Mouse (Mus musculus): ENCODE measurements around the gene Kitl.

The Kitl gene

GRCm38 (mm10) chr10:100138552-100138951, 123.1 kb downstream of the Kitl start:
- Histone ChIP-seq H3K4me1 (replicated peaks; ENCODE audit: low read depth, low read length) (no peaks in the 10 kb centered on the region), H3K9me3 (ENCODE audit: low read length) (peaks cover 8% of the 10 kb centered on the region; the same call in 1 of the 2 replicates), H3K27me3 (ENCODE audit: insufficient read depth, low read length) (no peaks in the 10 kb centered on the region), H3K4me3 (replicated peaks; ENCODE audit: low read length) (no peak overlapping the region), H3K36me3 (ENCODE audit: insufficient read depth, low read length) (no peaks in the 10 kb centered on the region)
- TF ChIP-seq POU5F1 (IDR thresholded peaks at IDR 0.05; ENCODE audit: borderline replicate concordance, low read length) (no peak), CTCF (conservative IDR thresholded peaks at IDR 0.05; ENCODE audit: low read length) (no peak), NANOG (IDR thresholded peaks at IDR 0.05; ENCODE audit: borderline replicate concordance, low read length) (no peak)

GRCm38 (mm10) chr10:100148123-100148522, 132.7 kb downstream of the Kitl start:
- Histone ChIP-seq H3K4me1 (replicated peaks; ENCODE audit: low read depth, low read length) (no peaks in the 10 kb centered on the region), H3K4me3 (replicated peaks; ENCODE audit: low read length) (no peak overlapping the region), H3K27me3 (ENCODE audit: insufficient read depth, low read length) (no peaks in the 10 kb centered on the region), H3K9me3 (ENCODE audit: low read length) (no peaks in the 10 kb centered on the region), H3K36me3 (ENCODE audit: insufficient read depth, low read length) (no peaks in the 10 kb centered on the region)
- TF ChIP-seq NANOG (IDR thresholded peaks at IDR 0.05; ENCODE audit: borderline replicate concordance, low read length) (no peak), CTCF (conservative IDR thresholded peaks at IDR 0.05; ENCODE audit: low read length) (no peak), POU5F1 (IDR thresholded peaks at IDR 0.05; ENCODE audit: borderline replicate concordance, low read length) (no peak)
